Mouse (Mus musculus): Measurements from ENCODE around the gene Cend1. TPM values are rescaled to one million over a fixed set of nuclear protein-coding genes. Genes with fewer than 3 reads are reported as not detected.

The Cend1 gene
- polyA plus RNA-seq, 2 experiments = not detected

GRCm38 (mm10) chr7:141472763-141473162, 43.5 kb upstream of the Cend1 start:
- no peaks in the 10 kb centered on the region for H3K27me3 ChIP-seq (ENCODE audit: control insufficient read depth, insufficient read depth, low read length)
- ATAC-seq (ENCODE audit: insufficient read depth) = no peak
- no peak overlapping the region for H3K4me3 ChIP-seq (ENCODE audit: insufficient read depth in 1 of 2, low read depth in 2 of 2, low read length in 2 of 2)
- no peak overlapping the region for H3K9ac ChIP-seq (replicated peaks)
- TF ChIP-seq CTCF (IDR thresholded peaks at IDR 0.05; ENCODE audit: low read depth) (no peak), EP300 (IDR thresholded peaks at IDR 0.05; ENCODE audit: low read depth) (no peak)
- H3K4me1 ChIP-seq (replicated peaks; ENCODE audit: control insufficient read depth in 2 of 2, insufficient read depth in 2 of 2, low read length in 1 of 2) = peaks cover 35 to 46% of the 10 kb centered on the region in 2 experiments
- no peak overlapping the region for H3K4me2 ChIP-seq (ENCODE audit: low read depth)
- H3K36me3 ChIP-seq (replicated peaks; ENCODE audit: control insufficient read depth, insufficient read depth, low read depth) = peaks cover 9% of the 10 kb centered on the region
- no peak overlapping the region for H3K27ac ChIP-seq
- no peaks in the 10 kb centered on the region for H3K9me3 ChIP-seq (ENCODE audit: control insufficient read depth, low read length)
- no peak for DNase-seq (ENCODE audit: low read depth in 3 of 3, low spot score in 3 of 3)
- WGBS (ENCODE audit: insufficient replicate concordance) = 77% methylated on average over 6 of the region's 6 CpGs

- no peak for TF ChIP-seq EP300 (IDR thresholded peaks at IDR 0.05; ENCODE audit: low read depth)
- TF ChIP-seq CTCF (IDR thresholded peaks at IDR 0.05; ENCODE audit: low read depth) = no peak
- Histone ChIP-seq H3K27ac (no peak overlapping the region), H3K36me3 (replicated peaks; ENCODE audit: control insufficient read depth, insufficient read depth, low read depth) (peaks cover 9% of the 10 kb centered on the region), H3K9me3 (ENCODE audit: control insufficient read depth, low read length) (no peaks in the 10 kb centered on the region), H3K27me3 (ENCODE audit: control insufficient read depth, insufficient read depth, low read length) (no peaks in the 10 kb centered on the region), H3K4me3 (ENCODE audit: insufficient read depth in 1 of 2, low read depth in 2 of 2, low read length in 2 of 2) (no peak overlapping the region), H3K4me2 (ENCODE audit: low read depth) (no peak overlapping the region), H3K4me1 (replicated peaks; ENCODE audit: control insufficient read depth in 2 of 2, insufficient read depth in 2 of 2, low read length in 1 of 2) (peaks cover 31 to 42% of the 10 kb centered on the region in 2 experiments), H3K9ac (replicated peaks) (no peak overlapping the region)
- ATAC-seq (ENCODE audit: insufficient read depth) (no peak), DNase-seq (ENCODE audit: low read depth in 3 of 3, low spot score in 3 of 3) (no peak)
- 59% methylated on average over 6 of the region's 6 CpGs for WGBS (ENCODE audit: insufficient replicate concordance)
Measured at GRCm38 (mm10) chr7:141472226-141472625, 42.9 kb upstream of the Cend1 start.

DNA sequence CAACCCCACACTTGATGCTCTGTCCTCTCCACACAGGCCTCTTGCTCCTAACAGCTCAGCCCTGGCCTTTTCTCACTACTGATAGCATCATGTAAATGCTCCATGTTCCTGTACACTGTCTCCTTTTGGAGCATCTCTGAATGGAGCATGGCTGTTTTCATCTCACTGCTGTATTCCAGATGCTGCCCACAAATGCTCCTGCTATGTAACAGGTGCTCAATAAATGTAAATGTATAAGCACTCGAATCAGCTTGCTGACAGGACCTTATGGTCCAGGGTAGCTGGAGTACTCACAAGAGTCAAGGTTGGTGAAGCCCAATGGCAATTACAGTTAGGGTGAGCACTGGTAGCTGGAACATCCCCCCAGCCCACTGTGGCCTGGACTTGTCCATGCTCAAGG, 41.9 kb upstream of the Cend1 start:
- no peak overlapping the region for H3K9ac ChIP-seq (replicated peaks)
- H3K4me1 ChIP-seq (replicated peaks; ENCODE audit: control insufficient read depth in 2 of 2, insufficient read depth in 2 of 2, low read length in 1 of 2) = peaks cover 32 to 40% of the 10 kb centered on the region in 2 experiments
- no peak for ATAC-seq (ENCODE audit: insufficient read depth)

DNA sequence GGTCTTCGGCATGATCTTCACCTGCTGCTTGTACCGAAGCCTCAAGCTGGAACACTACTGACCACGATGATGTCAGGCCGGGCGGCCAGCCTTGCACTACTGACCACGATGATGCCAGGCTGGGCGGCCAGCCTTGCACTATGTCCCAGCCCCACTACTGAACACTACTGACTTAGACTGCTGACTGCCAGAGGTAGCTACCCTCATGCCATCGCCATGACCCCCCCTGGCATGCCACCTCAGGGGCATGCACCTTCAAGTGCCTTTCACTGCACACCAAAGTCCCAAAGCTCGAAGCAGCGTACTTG, 41.3 kb upstream of the Cend1 start:
- ATAC-seq (ENCODE audit: insufficient read depth) (no peak), DNase-seq (ENCODE audit: low read depth in 3 of 3, low spot score in 3 of 3) (no peak)
- Histone ChIP-seq H3K4me1 (replicated peaks; ENCODE audit: control insufficient read depth in 2 of 2, insufficient read depth in 2 of 2, low read length in 1 of 2) (peaks cover 26 to 34% of the 10 kb centered on the region in 2 experiments), H3K36me3 (replicated peaks; ENCODE audit: control insufficient read depth, insufficient read depth, low read depth) (peaks cover 9% of the 10 kb centered on the region), H3K9me3 (ENCODE audit: control insufficient read depth, low read length) (no peaks in the 10 kb centered on the region), H3K27ac (no peak overlapping the region), H3K4me3 (ENCODE audit: insufficient read depth in 1 of 2, low read depth in 2 of 2, low read length in 2 of 2) (no peak overlapping the region), H3K27me3 (ENCODE audit: control insufficient read depth, insufficient read depth, low read length) (peaks cover 8% of the 10 kb centered on the region), H3K4me2 (ENCODE audit: low read depth) (no peak overlapping the region), H3K9ac (replicated peaks) (no peak overlapping the region)
- 87% methylated on average over 10 of the region's 10 CpGs for WGBS (ENCODE audit: insufficient replicate concordance)
- TF ChIP-seq CTCF (IDR thresholded peaks at IDR 0.05; ENCODE audit: low read depth) = no peak
- TF ChIP-seq EP300 (IDR thresholded peaks at IDR 0.05; ENCODE audit: low read depth) = no peak

More for the DNA sequence above, 41.9 kb upstream of the Cend1 start:
- no peak overlapping the region for H3K4me2 ChIP-seq (ENCODE audit: low read depth)
- H3K27ac ChIP-seq = no peak overlapping the region
- WGBS (ENCODE audit: insufficient replicate concordance) = 85% methylated on average over 1 of the region's 1 CpGs
- H3K27me3 ChIP-seq (ENCODE audit: control insufficient read depth, insufficient read depth, low read length) = peaks cover 3% of the 10 kb centered on the region; the same call in 1 of the 2 replicates
- H3K9me3 ChIP-seq (ENCODE audit: control insufficient read depth, low read length) = no peaks in the 10 kb centered on the region
- H3K4me3 ChIP-seq (ENCODE audit: insufficient read depth in 1 of 2, low read depth in 2 of 2, low read length in 2 of 2) = no peak overlapping the region
- no peak for DNase-seq (ENCODE audit: low read depth in 3 of 3, low spot score in 3 of 3)
- H3K36me3 ChIP-seq (replicated peaks; ENCODE audit: control insufficient read depth, insufficient read depth, low read depth) = peaks cover 9% of the 10 kb centered on the region
- TF ChIP-seq EP300 (IDR thresholded peaks at IDR 0.05; ENCODE audit: low read depth) (no peak), CTCF (IDR thresholded peaks at IDR 0.05; ENCODE audit: low read depth) (no peak)

GRCm38 (mm10) chr7:141469901-141470636, 40.8 kb upstream of the Cend1 start:
- H3K4me1 ChIP-seq (replicated peaks; ENCODE audit: control insufficient read depth in 2 of 2, insufficient read depth in 2 of 2, low read length in 1 of 2) = peaks cover 25 to 34% of the 10 kb centered on the region in 2 experiments
- H3K9me3 ChIP-seq (ENCODE audit: control insufficient read depth, low read length) = no peaks in the 10 kb centered on the region
- no peak for TF ChIP-seq CTCF (IDR thresholded peaks at IDR 0.05; ENCODE audit: low read depth)
- no peak for TF ChIP-seq EP300 (IDR thresholded peaks at IDR 0.05; ENCODE audit: low read depth)
- no peak overlapping the region for H3K27ac ChIP-seq
- H3K9ac ChIP-seq (replicated peaks) = no peak overlapping the region
- WGBS (ENCODE audit: insufficient replicate concordance) = 85% methylated on average over 18 of the region's 18 CpGs
- H3K36me3 ChIP-seq (replicated peaks; ENCODE audit: control insufficient read depth, insufficient read depth, low read depth) = peaks cover 9% of the 10 kb centered on the region
- no peak overlapping the region for H3K4me2 ChIP-seq (ENCODE audit: low read depth)
- peaks cover 13% of the 10 kb centered on the region for H3K27me3 ChIP-seq (ENCODE audit: control insufficient read depth, insufficient read depth, low read length)
- DNase-seq (ENCODE audit: low read depth in 3 of 3, low spot score in 3 of 3) (no peak), ATAC-seq (ENCODE audit: insufficient read depth) (no peak)
- no peak overlapping the region for H3K4me3 ChIP-seq (ENCODE audit: insufficient read depth in 1 of 2, low read depth in 2 of 2, low read length in 2 of 2)
